Mouse (Mus musculus): ENCODE results near the gene Wfdc17.

Wfdc17 gene

GRCm38 (mm10) chr11:83703705-83704104 lies at the start of gene Wfdc17:
Gene Wfdc17, plus strand, starts transcription at chr11:83703991.
- no peak for DNase-seq (ENCODE audit: low spot score)

GRCm38 (mm10) chr11:83654606-83655005 lies 49.2 kb upstream of the Wfdc17 start:
- no peak for DNase-seq (ENCODE audit: low spot score)

GRCm38 (mm10) chr11:83657508-83657907 lies 46.3 kb upstream of the Wfdc17 start:
- no peak for DNase-seq (ENCODE audit: low spot score)

- DNase-seq (ENCODE audit: low spot score): no peak
Measured at GRCm38 (mm10) chr11:83658797-83659196, 45.0 kb upstream of the Wfdc17 start.

- DNase-seq (ENCODE audit: low spot score): no peak
Measured at GRCm38 (mm10) chr11:83662204-83662603, 41.6 kb upstream of the Wfdc17 start, which contains the start of gene Ccl4. Gene Ccl4, plus strand, starts transcription at chr11:83662584.

- DNase-seq (ENCODE audit: low spot score): no peak
Measured at GRCm38 (mm10) chr11:83663532-83663931, 40.3 kb upstream of the Wfdc17 start.

- no peak for DNase-seq (ENCODE audit: low spot score)
Measured at GRCm38 (mm10) chr11:83671743-83672142, 32.0 kb upstream of the Wfdc17 start.

- DNase-seq (ENCODE audit: low spot score): no peak
Measured at GRCm38 (mm10) chr11:83675665-83676064, 28.1 kb upstream of the Wfdc17 start.

GRCm38 (mm10) chr11:83689918-83690317 lies 13.9 kb upstream of the Wfdc17 start:
- DNase-seq (ENCODE audit: low spot score): no peak

- no peak for DNase-seq (ENCODE audit: low spot score)
Measured at GRCm38 (mm10) chr11:83692008-83692407, 11.8 kb upstream of the Wfdc17 start.

GRCm38 (mm10) chr11:83708715-83709114 lies 4.9 kb downstream of the Wfdc17 start, which contains the start of gene Wfdc18:
Gene Wfdc18, plus strand, starts transcription at chr11:83709015.
- DNase-seq (ENCODE audit: low spot score): no peak

- DNase-seq (ENCODE audit: low spot score): no peak
Measured at GRCm38 (mm10) chr11:83709683-83710082, 5.9 kb downstream of the Wfdc17 start.

GRCm38 (mm10) chr11:83712671-83713070 lies 8.9 kb downstream of the Wfdc17 start:
- DNase-seq (ENCODE audit: low spot score): no peak

GRCm38 (mm10) chr11:83713925-83714324 lies 10.1 kb downstream of the Wfdc17 start:
- DNase-seq (ENCODE audit: low spot score): no peak

- DNase-seq (ENCODE audit: low spot score): no peak
Measured at GRCm38 (mm10) chr11:83717042-83717665, 13.4 kb downstream of the Wfdc17 start.

- no peak for DNase-seq (ENCODE audit: low spot score)
Measured at GRCm38 (mm10) chr11:83720766-83721165, 17.0 kb downstream of the Wfdc17 start.

GRCm38 (mm10) chr11:83728757-83729432 lies 25.1 kb downstream of the Wfdc17 start:
- no peak for DNase-seq (ENCODE audit: low spot score)

- DNase-seq (ENCODE audit: low spot score): no peak
Measured at GRCm38 (mm10) chr11:83731116-83731515, 27.3 kb downstream of the Wfdc17 start.

- DNase-seq (ENCODE audit: low spot score): no peak
Measured at GRCm38 (mm10) chr11:83733071-83733640, 29.4 kb downstream of the Wfdc17 start.

- DNase-seq (ENCODE audit: low spot score): no peak
Measured at GRCm38 (mm10) chr11:83734215-83734614, 30.4 kb downstream of the Wfdc17 start.

- no peak for DNase-seq (ENCODE audit: low spot score)
Measured at GRCm38 (mm10) chr11:83735881-83736280, 32.1 kb downstream of the Wfdc17 start.

- no peak for DNase-seq (ENCODE audit: low spot score)
Measured at GRCm38 (mm10) chr11:83737109-83737558, 33.3 kb downstream of the Wfdc17 start.

GRCm38 (mm10) chr11:83739241-83739640 lies 35.5 kb downstream of the Wfdc17 start:
- DNase-seq (ENCODE audit: low spot score): peak; percentile 88

Data from embryo, embryonic 10 days (tissue).